Mouse (Mus musculus) brain, embryonic 14.5 days (tissue): ENCODE data around the gene Rab10.

Experiments
- CTCF ChIP-seq: fragments of 200-500 bp; IDR thresholded peaks from 2 replicates; pipeline ENCODE4 v1.5.1; 2012; ENCODE audit warnings: inconsistent platforms, mild to moderate bottlenecking, moderate library complexity, borderline replicate concordance; ENCODE audit not compliant: insufficient read depth, insufficient read length; ENCODE audit errors: extremely low read depth
- POLR2A ChIP-seq: fragments of 200-500 bp; IDR thresholded peaks from 2 replicates; pipeline ENCODE4 v1.6.1; 2012; ENCODE audit warnings: mild to moderate bottlenecking, inconsistent platforms, borderline replicate concordance; ENCODE audit not compliant: poor library complexity, insufficient read depth, insufficient read length, severe bottlenecking; ENCODE audit errors: extremely low read depth

GRCm38 (mm10) chr12:3209163-3209562 lies 100.6 kb downstream of the Rab10 start:
- TF ChIP-seq CTCF = no peak
- no peak for TF ChIP-seq POLR2A
